Mouse (Mus musculus): ENCODE measurements around the gene Fpr-rs3.

The Fpr-rs3 gene

GRCm38 (mm10) chr17:20624777-20625176 is at the start of gene Fpr-rs3:
TSS of gene Fpr-rs3 (minus strand) at chr17:20624877.
- POLR2A ChIA-PET = no interaction called here

GRCm38 (mm10) chr17:20596323-20596722 is 28.4 kb downstream of the Fpr-rs3 start, which contains the start of gene Vmn2r110:
TSS of gene Vmn2r110 (minus strand) at chr17:20596423.
- ChIA-PET POLR2A (no interaction called here), CTCF (no interaction called here)

More at GRCm38 (mm10) chr17:20624777-20625176, at the start of gene Fpr-rs3:
- CTCF ChIA-PET = no interaction called here
